Mouse (Mus musculus): ENCODE results near the gene Pdlim1.
"Not testable (repeated sequence)": the region's sequence is repeated elsewhere in the genome, so short reads cannot be mapped to it uniquely, and the experiment has no call there.

Gene Pdlim1

DNA sequence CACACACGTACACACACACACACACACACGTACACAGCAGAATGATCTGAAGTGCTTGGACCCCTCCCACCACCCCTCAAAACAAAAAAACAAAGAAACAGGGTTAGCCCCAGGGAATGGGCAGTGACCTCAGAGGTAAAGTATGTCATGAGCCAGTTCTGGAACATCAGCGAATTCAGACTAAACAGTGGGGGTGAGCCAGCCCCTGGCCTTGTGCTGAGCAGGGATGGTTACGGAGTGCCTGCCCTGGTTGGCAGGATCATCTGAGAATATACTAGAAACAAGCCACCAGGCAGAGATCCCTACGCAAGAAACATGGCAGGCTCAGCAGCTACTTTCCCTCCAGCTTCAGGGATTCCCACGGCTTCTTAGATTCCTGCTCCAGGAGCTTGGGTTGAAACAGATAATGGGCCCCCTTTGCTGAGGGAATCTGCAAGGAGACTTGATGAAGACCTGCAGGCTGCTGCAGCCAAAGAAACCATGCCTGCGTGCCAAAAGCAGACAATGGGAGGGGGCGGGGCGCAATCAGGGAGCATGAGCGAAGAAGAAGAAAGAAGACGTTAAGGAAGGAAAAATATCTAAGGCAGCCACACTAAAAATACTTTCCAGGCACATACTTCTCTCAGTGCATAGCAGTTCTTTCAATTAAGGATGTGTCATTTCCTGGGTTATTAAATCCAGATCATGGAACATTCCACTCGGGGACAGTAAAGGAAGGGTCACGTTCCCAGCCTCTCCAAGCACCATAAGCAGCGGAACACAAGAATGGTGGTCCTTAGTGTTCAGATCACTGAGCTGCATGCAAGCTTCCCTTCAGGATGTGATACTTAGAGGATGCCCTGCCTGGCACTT lies 30.6 kb downstream of the Pdlim1 start:
- no peak for DNase-seq (ENCODE audit: low spot score)

DNA sequence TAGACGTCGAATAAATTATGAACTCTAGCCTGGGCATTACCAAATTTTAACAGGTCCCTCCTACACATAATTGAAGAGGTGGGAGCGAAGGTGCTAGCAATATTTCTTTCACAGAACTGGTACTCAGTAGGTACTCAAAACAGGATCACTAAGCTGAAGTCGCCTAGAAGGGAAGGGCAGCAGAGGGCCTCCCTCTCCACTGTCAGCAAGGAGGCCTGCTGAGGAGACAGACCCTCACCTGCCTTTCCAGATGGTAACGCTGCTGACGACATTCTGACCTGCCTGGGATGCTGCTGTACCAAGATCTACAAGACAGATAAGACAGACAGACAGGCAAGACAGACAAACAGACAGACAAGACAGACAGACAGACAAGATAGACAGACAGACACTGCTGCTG lies 31.3 kb downstream of the Pdlim1 start:
- no peak for DNase-seq (ENCODE audit: low spot score)

DNA sequence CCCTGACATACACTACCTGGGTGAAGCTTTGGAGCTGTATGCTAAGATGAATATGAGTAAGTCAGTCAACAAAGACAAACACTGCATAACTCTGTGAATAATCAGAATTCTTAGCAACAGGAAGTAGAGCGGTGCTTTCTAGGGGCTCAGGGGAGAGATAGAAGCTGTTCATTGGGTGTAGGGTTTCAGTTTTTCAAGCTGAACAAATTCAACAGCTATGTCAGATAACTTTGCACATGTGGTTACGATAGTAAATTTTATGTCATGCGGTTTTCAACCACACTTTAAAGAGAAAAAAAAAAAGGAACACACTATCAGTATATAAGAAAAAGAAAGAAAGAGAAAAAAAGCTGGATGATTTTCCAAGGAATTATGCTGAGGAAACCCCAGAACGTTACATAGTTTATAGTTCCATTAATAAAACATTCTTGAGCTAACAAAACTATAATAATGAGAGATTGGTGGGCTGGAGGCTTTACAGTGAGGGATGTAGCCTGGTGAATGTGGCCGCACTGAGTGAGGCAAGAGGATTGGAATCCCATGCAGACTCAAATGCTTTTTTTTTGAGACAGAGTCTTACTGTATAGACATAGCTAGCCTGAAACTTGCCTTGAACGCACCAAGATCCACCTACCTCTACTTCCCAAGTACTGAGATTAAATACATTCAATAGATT lies 33.3 kb downstream of the Pdlim1 start:
- no peak for DNase-seq (ENCODE audit: low spot score)

DNA sequence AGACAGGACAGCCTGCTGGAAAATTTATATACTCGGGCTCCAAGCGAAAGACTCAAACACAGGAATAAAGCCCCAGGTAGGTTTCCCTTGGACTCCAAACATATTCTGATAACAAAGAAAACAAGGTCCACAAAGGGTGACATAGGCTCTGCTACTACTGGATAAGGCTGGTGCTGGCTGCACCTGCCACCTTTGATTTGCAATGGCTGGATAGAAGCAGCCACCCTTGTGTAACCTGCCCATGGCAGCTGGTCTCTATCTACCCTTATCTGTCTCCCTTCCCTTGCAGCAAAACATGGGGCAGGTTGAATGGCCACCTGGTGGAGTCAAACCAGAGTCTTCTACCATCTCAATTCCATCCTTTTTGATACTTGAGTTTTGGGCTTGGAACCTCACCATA lies 39.1 kb downstream of the Pdlim1 start:
- no peak for DNase-seq (ENCODE audit: low spot score)

DNA sequence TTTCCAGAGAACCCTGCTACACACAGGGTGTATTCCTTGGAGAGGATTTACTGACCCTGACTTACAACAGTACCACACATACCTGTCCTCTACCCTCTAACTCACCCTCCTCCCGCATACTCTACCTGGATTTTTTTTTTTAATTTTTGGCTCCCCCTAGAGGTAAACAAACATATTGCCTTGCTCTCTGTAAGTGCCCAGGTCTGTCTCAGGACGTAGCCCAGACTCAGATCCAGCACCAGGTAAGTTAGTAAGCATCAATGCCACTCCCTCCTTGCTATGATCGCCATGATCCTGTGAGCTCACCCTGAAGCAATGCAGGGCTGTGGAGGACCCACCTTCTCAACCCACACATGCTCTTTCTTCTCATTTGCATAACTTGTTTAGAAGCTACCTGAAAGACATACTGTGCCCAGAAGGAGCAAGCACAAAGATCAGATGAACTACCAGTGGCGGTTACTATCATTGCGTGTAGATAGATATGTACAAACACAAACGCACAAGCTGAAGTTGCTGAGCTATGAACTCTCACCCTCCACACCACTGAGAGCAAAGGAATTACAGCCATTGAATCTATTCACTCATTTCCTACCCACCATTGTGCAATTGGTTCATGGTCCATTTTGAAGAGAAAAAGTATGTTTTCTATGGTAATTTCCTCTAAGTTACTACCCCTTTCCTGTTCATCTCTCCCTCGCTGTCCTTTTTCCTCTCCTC lies 39.7 kb downstream of the Pdlim1 start:
- DNase-seq (ENCODE audit: low spot score) = no peak

DNA sequence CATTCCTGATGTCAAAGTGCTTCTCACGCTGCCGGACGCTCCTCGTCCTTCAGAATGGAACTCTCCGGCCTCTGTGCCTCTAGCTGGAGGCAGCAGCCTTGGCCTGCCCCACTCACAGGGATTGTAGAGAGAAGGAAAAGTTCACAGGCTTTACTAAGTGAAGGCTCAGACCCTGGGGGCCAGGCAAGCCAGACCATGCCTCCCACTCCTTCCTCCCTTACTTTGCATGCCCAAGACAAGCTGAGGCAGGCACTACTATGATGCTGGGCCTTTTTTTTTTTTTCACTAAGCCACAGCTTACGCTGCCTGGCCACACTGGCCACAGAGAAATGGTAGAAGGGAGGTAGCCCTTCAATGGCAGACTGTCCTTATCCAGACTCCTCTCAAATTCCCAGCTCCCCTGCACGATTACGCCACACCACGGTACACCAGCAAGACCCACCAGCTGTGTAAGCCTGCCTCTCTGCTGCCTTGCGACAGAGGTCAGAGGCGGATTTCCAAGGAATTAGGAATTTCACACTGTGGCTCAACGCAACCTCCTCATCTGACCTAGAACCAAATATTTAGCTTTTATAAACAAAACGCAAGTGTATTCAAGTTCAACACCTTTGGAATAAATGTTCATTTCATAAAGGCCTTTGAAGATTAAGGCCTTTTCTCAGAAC lies 40.4 kb downstream of the Pdlim1 start:
- no peak for DNase-seq (ENCODE audit: low spot score)

DNA sequence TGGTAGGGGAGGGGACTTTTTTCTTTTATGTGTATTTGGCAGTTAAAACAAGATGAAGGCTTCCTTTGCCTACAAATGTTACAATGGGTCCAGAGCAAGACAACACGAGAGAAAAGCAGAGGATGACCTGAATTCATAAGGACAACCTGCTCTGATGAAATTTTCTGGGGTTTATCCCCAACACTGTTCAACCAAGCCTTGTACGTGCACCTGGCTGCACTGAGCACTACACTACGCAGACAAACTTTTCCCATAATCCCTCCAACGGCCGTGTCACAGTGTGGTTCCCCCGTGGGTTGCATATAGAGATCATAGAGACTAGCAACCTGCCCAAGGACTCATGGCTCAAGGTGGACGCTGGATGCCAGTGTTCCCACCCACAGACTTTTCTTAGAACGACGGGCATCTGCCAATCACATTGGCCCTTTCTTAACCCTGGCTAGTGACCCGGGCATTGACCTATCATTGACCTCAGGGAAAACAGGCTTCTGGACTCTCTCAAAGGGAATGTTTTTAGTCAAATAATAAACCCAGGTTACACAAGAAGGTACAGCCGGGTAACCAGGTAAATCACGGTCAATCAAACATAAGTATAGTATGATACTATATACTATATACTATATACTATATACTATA lies 45.0 kb downstream of the Pdlim1 start:
- no peak for DNase-seq (ENCODE audit: low spot score)

DNA sequence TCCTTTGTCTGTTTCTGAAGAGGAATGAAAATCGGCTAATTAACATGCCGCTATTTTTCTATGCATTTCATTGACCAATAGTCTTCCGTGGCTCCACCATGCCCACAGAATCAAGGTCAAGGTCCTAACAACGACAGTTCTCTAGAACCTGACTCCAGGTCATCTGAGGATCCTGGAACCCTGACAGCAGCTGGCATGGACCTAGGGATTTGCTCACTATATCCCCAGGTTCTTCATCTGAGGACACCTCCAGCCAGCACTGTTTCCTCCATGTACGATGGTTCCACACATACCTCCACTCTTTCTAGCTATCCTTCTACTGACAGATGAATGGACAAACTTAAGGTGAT lies 45.9 kb downstream of the Pdlim1 start:
- no peak for DNase-seq (ENCODE audit: low spot score)

DNA sequence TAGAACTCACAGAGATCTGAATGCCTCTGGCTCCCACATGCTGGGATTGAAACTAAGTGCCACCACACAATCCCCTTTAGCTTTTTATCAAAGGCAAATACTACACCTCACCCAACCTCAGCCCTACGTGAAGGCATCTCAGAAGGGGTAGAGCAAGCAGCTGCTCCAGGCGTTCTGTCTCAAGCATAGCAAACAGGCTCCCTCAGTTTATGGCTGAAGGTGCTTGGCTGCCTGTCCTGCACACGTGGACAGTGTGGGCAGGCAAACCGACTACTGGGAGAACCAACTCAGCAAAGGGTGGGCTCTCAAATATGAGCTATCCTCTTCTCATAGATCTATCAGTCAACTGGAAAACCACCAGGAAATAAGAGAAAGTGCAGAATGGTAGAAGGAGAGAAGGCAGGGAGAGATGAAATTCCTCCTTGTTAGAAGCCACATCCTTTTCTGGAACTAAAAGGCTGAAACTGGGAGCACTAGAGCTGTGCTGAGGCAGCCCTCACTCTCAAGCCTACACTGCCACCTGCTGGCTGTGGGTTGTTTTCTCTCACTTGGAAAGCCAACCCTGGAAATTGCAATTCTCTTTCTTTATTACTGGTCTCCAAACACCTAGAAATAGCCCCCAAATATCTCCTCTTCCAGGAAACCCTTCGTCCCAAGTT lies 46.4 kb downstream of the Pdlim1 start:
- DNase-seq (ENCODE audit: low spot score) = no peak

DNA sequence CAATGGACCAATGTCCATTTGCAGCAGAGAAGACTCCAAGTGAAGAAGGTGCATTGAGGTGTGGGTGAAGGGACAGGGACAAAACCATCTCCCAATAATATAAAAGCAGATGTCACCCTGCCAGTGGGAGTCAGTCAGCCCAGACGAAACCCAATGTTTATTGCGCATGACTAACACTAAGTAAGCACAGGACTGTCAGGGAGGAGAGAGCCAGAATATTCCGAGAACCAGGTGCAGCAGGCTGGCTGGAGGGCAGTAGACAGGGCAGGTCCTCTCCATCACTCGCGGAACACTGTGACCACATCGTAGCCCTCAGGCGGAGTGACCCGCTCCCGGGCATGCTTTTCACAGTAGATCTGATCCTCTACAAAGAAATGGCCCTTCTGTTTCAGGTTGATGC lies 49.3 kb downstream of the Pdlim1 start:
- DNase-seq (ENCODE audit: low spot score) = not testable (repeated sequence)

DNA sequence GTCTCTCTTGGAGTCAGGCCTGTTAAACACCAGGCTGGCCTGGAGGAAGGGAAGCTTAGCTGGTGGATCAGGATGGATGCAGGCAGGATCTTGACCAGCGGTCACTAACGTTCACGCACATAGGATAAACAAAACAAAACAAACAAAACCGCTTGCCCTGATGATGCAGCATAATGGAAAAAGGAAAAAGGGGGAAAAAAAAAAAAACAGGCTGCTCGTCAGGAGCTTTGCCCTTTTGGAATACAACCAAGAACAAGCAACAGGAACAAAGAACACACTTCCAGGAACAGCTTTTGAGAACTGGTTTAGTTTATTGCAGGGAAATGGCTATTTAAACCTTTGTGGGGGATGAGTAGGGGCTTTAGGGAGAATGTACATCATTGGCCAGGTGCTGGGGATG lies 50.8 kb downstream of the Pdlim1 start:
- DNase-seq (ENCODE audit: low spot score) = no peak

DNA sequence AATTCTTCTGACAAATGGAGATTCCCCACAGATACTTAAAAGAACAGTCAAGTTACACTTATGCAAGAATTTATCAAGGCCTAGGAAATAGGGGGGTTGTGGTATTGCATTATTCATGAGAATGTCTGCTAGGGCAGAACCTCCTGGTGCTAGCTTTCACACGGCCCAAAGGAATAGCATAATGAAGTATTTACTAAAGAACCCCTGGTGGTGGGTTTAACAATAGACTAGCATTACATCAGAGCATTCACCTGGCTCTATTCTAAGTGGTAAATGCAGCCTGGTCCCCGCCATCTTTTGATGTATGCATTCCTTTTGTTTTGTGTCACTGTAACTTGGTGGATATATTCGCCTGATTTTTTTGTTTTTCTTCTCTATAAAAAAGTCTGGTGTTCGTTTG lies 68.7 kb downstream of the Pdlim1 start:
- not testable (repeated sequence) for DNase-seq (ENCODE audit: low spot score)

DNA sequence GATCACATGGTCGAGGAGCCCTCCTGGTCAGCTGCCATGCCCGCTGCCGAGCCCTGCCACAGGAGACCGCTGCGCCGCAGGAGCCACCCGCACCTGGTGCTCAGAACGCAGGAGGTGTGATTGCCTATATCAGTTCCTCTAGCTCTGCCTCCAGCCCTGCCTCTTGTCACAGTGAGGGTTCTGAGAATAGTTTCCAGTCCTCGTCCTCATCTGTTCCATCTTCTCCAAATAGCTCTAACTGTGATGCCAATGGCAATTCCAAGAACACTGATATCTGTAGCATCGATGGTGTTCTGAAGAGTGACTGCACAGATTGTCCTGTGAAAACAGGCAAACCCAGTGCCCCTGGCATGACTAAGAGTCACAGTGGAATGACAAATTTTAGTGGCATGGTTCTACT lies 81.0 kb downstream of the Pdlim1 start:
- DNase-seq (ENCODE audit: low spot score) = no peak

DNA sequence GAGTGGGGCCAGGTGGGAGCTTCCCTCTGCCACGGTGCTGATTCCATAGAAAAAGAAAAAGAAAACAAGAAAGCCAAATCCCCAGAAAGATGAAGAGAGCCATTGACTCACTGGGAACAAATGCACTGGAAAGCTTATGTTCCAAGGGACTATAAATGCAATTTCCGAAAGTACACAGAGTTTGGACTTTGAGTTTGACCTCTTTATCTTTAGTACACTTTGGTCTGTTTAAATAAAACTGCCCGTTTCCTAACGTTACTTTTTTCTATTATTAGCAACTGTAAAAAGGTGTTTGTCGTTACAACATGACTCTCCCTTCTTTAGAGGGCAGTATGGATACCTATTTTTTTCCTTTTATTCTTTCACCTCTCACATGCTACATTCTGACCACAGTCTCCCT lies 84.5 kb downstream of the Pdlim1 start, which contains the start of gene Cyp2c70:
TSS of gene Cyp2c70 (minus strand) at position 174 of the 400 bp plus-strand sequence.
- DNase-seq (ENCODE audit: low spot score) = no peak

DNA sequence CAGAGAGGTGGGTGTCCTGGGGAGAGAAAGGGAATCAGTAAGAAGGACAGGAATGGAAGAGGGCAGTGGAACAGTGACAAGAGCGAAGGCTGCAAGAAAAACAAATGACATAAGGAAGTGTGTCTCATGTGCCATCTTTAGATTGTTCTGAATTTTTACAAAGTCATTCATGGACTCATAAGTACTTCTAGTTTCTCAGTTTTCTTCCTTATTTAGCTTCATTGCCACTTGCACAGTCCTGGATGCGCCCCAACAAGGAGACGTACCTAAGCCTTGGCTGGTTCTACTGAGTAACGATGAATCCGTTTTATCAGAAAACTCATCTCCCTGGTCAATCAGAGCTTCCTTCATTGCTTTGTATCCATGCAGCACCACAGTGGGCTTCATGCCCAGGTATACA lies 88.0 kb downstream of the Pdlim1 start:
- no peak for DNase-seq (ENCODE audit: low spot score)

DNA sequence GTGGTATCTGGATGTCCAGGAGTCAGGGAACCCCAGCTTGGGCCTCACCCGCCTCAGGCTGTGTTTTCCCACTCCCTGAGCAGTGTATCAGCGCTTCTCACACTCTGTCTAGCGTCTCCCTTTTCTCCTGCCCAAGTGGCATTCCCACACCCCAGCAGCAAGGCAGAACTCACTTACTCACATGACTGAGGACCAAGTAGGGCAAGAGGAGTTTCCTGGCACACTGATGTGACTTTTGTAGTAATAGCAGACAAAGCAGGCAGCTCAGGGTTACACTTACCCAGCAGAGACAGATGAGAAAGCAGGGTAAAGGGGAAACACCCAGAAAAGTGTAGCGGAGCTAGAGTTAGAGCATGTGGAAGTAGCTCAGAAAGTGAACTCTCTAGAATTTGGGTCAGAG lies 93.3 kb downstream of the Pdlim1 start:
- no peak for DNase-seq (ENCODE audit: low spot score)

Data from spleen, adult 12 weeks (tissue).